Mouse (Mus musculus) megakaryocyte, embryonic 14.5 days (primary cell): Measurements from ENCODE around the gene Eps8l3. TPM values are rescaled to one million over a fixed set of nuclear protein-coding genes. Genes with fewer than 3 reads are reported as not detected.
A peak's percentile ranks its signal among the peaks of the same experiment; 100 is the strongest.
"Not testable (repeated sequence)": the region's sequence is repeated elsewhere in the genome, so short reads cannot be mapped to it uniquely, and the experiment has no call there.

ENCODE experiments used
- H3K27me3 ChIP-seq: replicated peaks from 2 replicates; pipeline ENCODE3; 2012; ENCODE audit warnings: inconsistent platforms
- H3K36me3 ChIP-seq: replicated peaks from 2 replicates; pipeline ENCODE3; 2012; ENCODE audit warnings: low read length, inconsistent platforms, mixed read lengths
- H3K4me1 ChIP-seq: 2 replicates; pipeline ENCODE4 v1.6.1; 2012; ENCODE audit warnings: inconsistent platforms
- H3K4me3 ChIP-seq: replicated peaks from 2 replicates; pipeline ENCODE3; 2012; ENCODE audit warnings: moderate library complexity, mild to moderate bottlenecking, inconsistent platforms
- H3K9me3 ChIP-seq: 2 replicates; pipeline ENCODE4 v1.6.1; 2012; ENCODE audit warnings: inconsistent platforms
- FLI1 ChIP-seq: IDR thresholded peaks from 2 replicates; pipeline ENCODE4 v1.6.1; 2012; ENCODE audit warnings: low read length, inconsistent platforms, mixed read lengths
- GATA1 ChIP-seq: IDR thresholded peaks from 3 replicates; pipeline ENCODE4 v1.6.1; 2012; ENCODE audit warnings: mixed read lengths, low read length, inconsistent platforms, borderline replicate concordance
- polyA plus RNA-seq: library from polyadenylated mRNA; stranded (reverse); fragments of >175 nt; gene quantifications from 2 replicates; pipeline ENCODE4 v1.2.3, GENCODE M21; 2012; ENCODE audit warnings: low replicate concordance; ENCODE audit not compliant: insufficient read depth

The Eps8l3 gene
- polyA plus RNA-seq, 1 experiment, result not detected

GRCm38 (mm10) chr3:107887674-107888495 is 10.9 kb downstream of the Eps8l3 start:
- no peak for TF ChIP-seq FLI1
- no peak for TF ChIP-seq GATA1
- H3K4me3 ChIP-seq, result no peak overlapping the region

GRCm38 (mm10) chr3:107889236-107889635 is 12.2 kb downstream of the Eps8l3 start:
- not testable (repeated sequence) for H3K9me3 ChIP-seq, H3K4me3 ChIP-seq, H3K36me3 ChIP-seq
- Histone ChIP-seq H3K27me3 (peaks cover 60% of the 10 kb centered on the region), H3K4me1 (peaks cover 12% of the 10 kb centered on the region)

More at GRCm38 (mm10) chr3:107887674-107888495, 10.9 kb downstream of the Eps8l3 start:
- Histone ChIP-seq H3K9me3 (no peaks in the 10 kb centered on the region), H3K36me3 (no peaks in the 10 kb centered on the region), H3K4me1 (peaks cover 12% of the 10 kb centered on the region), H3K27me3 (peaks cover 62% of the 10 kb centered on the region)

DNA sequence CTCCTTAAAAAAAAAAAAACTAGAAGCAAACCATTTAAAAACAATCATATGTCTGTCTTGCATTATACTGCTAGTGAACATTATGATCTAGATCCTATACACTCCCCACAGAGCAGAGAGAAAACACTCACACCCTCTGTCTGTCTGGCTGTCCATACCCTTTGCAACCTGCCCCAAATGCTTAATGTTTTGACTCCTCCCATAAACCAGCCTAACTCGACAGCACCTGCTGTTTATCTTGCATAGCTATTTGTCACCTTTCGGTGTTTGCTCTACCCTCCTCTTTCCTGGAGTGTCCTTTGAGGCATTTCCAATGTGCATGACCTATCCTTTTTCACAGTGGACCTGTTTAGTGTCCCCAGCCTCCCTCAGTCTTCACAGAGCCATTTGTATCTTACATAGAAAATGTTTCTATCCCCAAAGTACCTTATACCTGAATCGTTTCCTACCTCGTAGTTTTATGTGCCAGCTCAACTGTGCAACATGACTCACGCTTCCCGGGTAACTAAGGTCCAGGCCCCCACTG is 18.2 kb downstream of the Eps8l3 start:
- Histone ChIP-seq H3K9me3 (no peaks in the 10 kb centered on the region), H3K4me1 (peaks cover 10% of the 10 kb centered on the region), H3K4me3 (peak overlapping the region; percentile 89), H3K27me3 (peaks cover 75% of the 10 kb centered on the region), H3K36me3 (no peaks in the 10 kb centered on the region)
- TF ChIP-seq FLI1 (no peak), GATA1 (no peak)

GRCm38 (mm10) chr3:107895720-107896569 is 18.9 kb downstream of the Eps8l3 start, which contains the start of gene Gstm5:
Gstm5 (plus strand) TSS chr3:107895821.
- Histone ChIP-seq H3K36me3 (no peaks in the 10 kb centered on the region), H3K4me3 (peak within 1 kb of the TSS; percentile 89), H3K9me3 (no peaks in the 10 kb centered on the region), H3K4me1 (peaks cover 10% of the 10 kb centered on the region), H3K27me3 (peaks cover 69% of the 10 kb centered on the region)
- TF ChIP-seq GATA1 (no peak), FLI1 (no peak)

DNA sequence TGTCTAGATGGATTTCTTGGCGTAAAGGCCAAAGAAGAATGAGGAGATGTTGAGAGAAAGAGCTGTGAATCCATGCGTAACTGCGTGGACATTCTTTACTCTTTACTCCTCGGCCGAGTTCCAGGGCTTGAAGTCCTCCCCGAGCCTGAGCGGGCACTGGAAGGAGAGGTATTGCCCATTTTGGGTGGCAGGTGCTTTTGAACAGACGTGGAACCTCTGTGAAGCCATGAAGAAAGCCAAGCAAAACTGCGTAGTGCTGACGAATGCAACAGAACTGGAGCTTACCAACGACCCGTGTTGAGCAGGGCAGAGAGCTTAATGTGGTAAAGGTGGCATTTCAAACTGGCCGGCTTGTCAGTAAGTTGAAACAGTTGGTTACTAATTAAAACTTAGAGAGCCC is 21.7 kb downstream of the Eps8l3 start:
- Histone ChIP-seq H3K9me3 (no peaks in the 10 kb centered on the region), H3K36me3 (no peaks in the 10 kb centered on the region), H3K27me3 (peaks cover 52% of the 10 kb centered on the region), H3K4me3 (no peak overlapping the region), H3K4me1 (peaks cover 10% of the 10 kb centered on the region)
- TF ChIP-seq GATA1 (no peak), FLI1 (no peak)

DNA sequence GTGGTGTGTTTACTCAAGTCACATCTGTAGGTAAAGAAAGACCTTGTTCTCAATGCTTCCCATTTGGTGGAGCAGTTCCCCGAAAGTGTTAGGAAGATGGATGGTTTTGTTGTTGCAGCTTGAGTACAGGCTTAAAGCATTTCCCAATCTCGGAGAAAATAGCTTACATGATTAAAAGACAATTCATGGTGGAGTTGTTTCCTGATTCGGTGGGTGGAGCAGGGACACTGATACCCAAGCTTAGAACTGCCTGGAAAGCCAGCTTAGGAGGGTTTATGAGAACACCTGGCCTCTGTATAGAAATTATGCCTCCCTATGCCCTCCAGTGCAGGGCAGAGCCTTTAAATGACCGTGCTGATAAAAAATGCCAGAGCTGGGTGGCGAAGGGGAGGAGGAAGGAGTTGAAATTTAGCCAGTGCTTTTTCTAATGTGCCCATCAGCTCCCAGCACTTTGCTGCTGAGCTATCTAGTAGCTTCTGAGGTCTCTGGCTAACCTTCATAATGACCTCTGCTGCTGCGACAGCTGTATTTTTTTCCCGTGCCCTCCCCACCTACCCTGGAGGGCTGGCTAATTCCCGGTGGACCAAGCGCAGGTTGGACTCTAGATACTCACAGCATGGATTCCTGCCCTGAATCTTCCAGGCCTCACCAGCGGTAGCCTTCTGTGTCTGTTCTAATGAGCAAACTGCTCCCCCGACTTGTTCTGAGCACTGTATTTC is 24.1 kb downstream of the Eps8l3 start:
- no peak overlapping the region for H3K4me3 ChIP-seq
- H3K4me1 ChIP-seq, result peaks cover 2% of the 10 kb centered on the region; the same call in 1 of the 2 replicates
- H3K27me3 ChIP-seq, result peaks cover 54% of the 10 kb centered on the region
- H3K36me3 ChIP-seq, result no peaks in the 10 kb centered on the region
- no peaks in the 10 kb centered on the region for H3K9me3 ChIP-seq
- TF ChIP-seq FLI1, result no peak
- no peak for TF ChIP-seq GATA1

GRCm38 (mm10) chr3:107905942-107906341 is 28.9 kb downstream of the Eps8l3 start:
- no peak overlapping the region for H3K4me3 ChIP-seq
- no peaks in the 10 kb centered on the region for H3K36me3 ChIP-seq
- H3K9me3 ChIP-seq, result no peaks in the 10 kb centered on the region
- peaks cover 57% of the 10 kb centered on the region for H3K27me3 ChIP-seq
- no peaks in the 10 kb centered on the region for H3K4me1 ChIP-seq
- no peak for TF ChIP-seq FLI1
- no peak for TF ChIP-seq GATA1

GRCm38 (mm10) chr3:107916674-107917073 is 39.6 kb downstream of the Eps8l3 start:
- H3K4me1 ChIP-seq, result no peaks in the 10 kb centered on the region
- H3K4me3 ChIP-seq, result no peak overlapping the region
- no peaks in the 10 kb centered on the region for H3K36me3 ChIP-seq
- H3K9me3 ChIP-seq, result no peaks in the 10 kb centered on the region; the same call in 1 of the 2 replicates
- TF ChIP-seq GATA1 (no peak), FLI1 (no peak)
- H3K27me3 ChIP-seq, result peaks cover 35% of the 10 kb centered on the region

GRCm38 (mm10) chr3:107917097-107917496 is 40.1 kb downstream of the Eps8l3 start:
- no peaks in the 10 kb centered on the region; the same call in 1 of the 2 replicates for H3K9me3 ChIP-seq
- H3K27me3 ChIP-seq, result peaks cover 33% of the 10 kb centered on the region
- TF ChIP-seq FLI1, result no peak
- no peak for TF ChIP-seq GATA1
- H3K36me3 ChIP-seq, result no peaks in the 10 kb centered on the region
- no peak overlapping the region for H3K4me3 ChIP-seq
- H3K4me1 ChIP-seq, result no peaks in the 10 kb centered on the region
